Comparison of ENCODE assay signal across 10 mouse cellular contexts in the genomic region with DNA sequence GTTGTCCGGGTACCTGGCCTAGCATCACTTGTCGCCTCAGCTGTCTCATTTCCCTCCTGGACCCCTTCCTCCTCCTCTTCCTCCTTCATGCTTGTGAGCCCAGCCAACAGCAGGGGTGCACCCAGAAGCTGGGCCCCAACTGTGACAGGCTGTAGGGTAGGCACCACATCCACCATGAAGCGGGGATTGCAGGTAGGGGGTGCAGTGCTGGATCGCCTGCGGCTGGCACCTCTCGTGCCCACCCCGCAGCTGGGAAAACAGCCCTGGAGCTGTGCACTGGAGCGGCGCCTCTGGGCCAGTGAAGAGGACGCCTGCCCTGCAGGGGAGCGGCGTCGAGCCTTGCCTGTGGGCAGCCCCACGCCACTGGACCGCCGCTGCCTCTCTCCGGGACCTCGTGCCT. TPM values are rescaled to one million over a fixed set of nuclear protein-coding genes. Genes with fewer than 3 reads are reported as not detected.
DNase-seq lines count a peak whose midpoint lies in the region; ATAC-seq and TF ChIP-seq lines count a peak whose summit lies in the region.
"Had no signal": no experiment of that assay in that cellular context is flagged by ENCODE, and none has a peak within 500 bp of the region (broad histone marks: within the 10 kb centered on the region; RNA-seq: fewer than 3 reads in every experiment).

A gene (plus strand): TSS at position 221 of the 400 bp plus-strand sequence.

- H3K36me3 ChIP-seq in forebrain, embryonic 16.5 days (ENCODE audit: control insufficient read depth, insufficient read depth), result no peaks in the 10 kb centered on the region
- H3K36me3 ChIP-seq in forebrain, postnatal 0 days (ENCODE audit: insufficient read depth), result 0 out of 2 replicates have a peak, but pooled peaks cover 4% of the 10 kb centered on the region
- peaks cover 13% of the 10 kb centered on the region for H3K36me3 ChIP-seq in limb, embryonic 13.5 days

- no peaks in the 10 kb centered on the region for H3K9me3 ChIP-seq in forebrain, embryonic 16.5 days (ENCODE audit: control insufficient read depth, low read length)
- no peaks in the 10 kb centered on the region for H3K9me3 ChIP-seq in forebrain, postnatal 0 days (ENCODE audit: low read length)
- no peaks in the 10 kb centered on the region for H3K9me3 ChIP-seq in limb, embryonic 13.5 days

- H3K9ac ChIP-seq in forebrain, embryonic 16.5 days (replicated peaks; ENCODE audit: low read depth, low read length), result peak within 1 kb of the TSS; percentile 15; the same call in 1 of the 2 replicates
- no peak within 1 kb of the TSS for H3K9ac ChIP-seq in forebrain, postnatal 0 days
- H3K9ac ChIP-seq in limb, embryonic 13.5 days, result peak within 1 kb of the TSS; percentile 26; the same call in 1 of the 2 replicates

- no peak within 1 kb of the TSS for H3K4me3 ChIP-seq in forebrain, embryonic 16.5 days (replicated peaks; ENCODE audit: low read length)
- H3K4me3 ChIP-seq in forebrain, postnatal 0 days (ENCODE audit: low read depth, low read length), result no peak within 1 kb of the TSS
- no peak within 1 kb of the TSS for H3K4me3 ChIP-seq in layer of hippocampus, adult 2 months
- no peak within 1 kb of the TSS for H3K4me3 ChIP-seq in bone marrow macrophage, adult 2 months (ENCODE audit: insufficient read depth, low read length)
- H3K4me3 ChIP-seq in limb, embryonic 13.5 days, result no peak within 1 kb of the TSS

- no peak within 1 kb of the TSS for H3K27ac ChIP-seq in forebrain, embryonic 16.5 days (ENCODE audit: low read length)
- no peak within 1 kb of the TSS for H3K27ac ChIP-seq in forebrain, postnatal 0 days (ENCODE audit: low read depth, low read length)
- peak within 1 kb of the TSS; percentile 93 for H3K27ac ChIP-seq in layer of hippocampus, adult 2 months
- peak within 1 kb of the TSS; percentile 13; the same call in 1 of the 2 replicates for H3K27ac ChIP-seq in bone marrow macrophage, adult 2 months (ENCODE audit: insufficient read depth, low read depth, low read length)
- H3K27ac ChIP-seq in limb, embryonic 13.5 days, result no peak within 1 kb of the TSS; the same call in 1 of the 2 replicates

- H3K4me2 ChIP-seq in forebrain, embryonic 16.5 days (ENCODE audit: low read length), result no peak within 1 kb of the TSS
- H3K4me2 ChIP-seq in forebrain, postnatal 0 days (ENCODE audit: low read depth), result no peak within 1 kb of the TSS
- H3K4me2 ChIP-seq in limb, embryonic 13.5 days (replicated peaks), result no peak within 1 kb of the TSS

- H3K27me3 ChIP-seq in forebrain, embryonic 16.5 days (replicated peaks; ENCODE audit: control insufficient read depth, insufficient read depth, low read length), result no peaks in the 10 kb centered on the region
- no peaks in the 10 kb centered on the region for H3K27me3 ChIP-seq in forebrain, postnatal 0 days (ENCODE audit: insufficient read depth, low read length)
- no peaks in the 10 kb centered on the region for H3K27me3 ChIP-seq in limb, embryonic 13.5 days

- no peak for TF ChIP-seq CTCF in forebrain, postnatal 0 days (IDR thresholded peaks at IDR 0.05; ENCODE audit: low read depth)
- TF ChIP-seq CTCF in layer of hippocampus, adult 2 months (conservative IDR thresholded peaks at IDR 0.05), result no peak
- no peak for TF ChIP-seq CTCF in bone marrow macrophage, adult 2 months (IDR thresholded peaks at IDR 0.05; ENCODE audit: low read depth, low read length)

- no peak for ATAC-seq in forebrain, embryonic 16.5 days
- no peak for ATAC-seq in forebrain, postnatal 0 days
- ATAC-seq in limb, embryonic 13.5 days (ENCODE audit: low FRiP score, low read depth), result no peak
- no peak for ATAC-seq in inflammation-experienced regulatory T-cells, adult 6 months
- no peak for ATAC-seq in megakaryocyte progenitor cell, adult 5-6 weeks (replicated peaks; ENCODE audit: poor library complexity)

- TF ChIP-seq POLR2A in bone marrow macrophage, adult 2 months (IDR thresholded peaks at IDR 0.05; ENCODE audit: borderline replicate concordance, low read depth, low read length), result no peak

- DNase-seq in forebrain, postnatal 0 days, result no peak
- DNase-seq in layer of hippocampus, adult 2 months (ENCODE audit: low spot score in 2 of 2), result no peak
- DNase-seq in layer of hippocampus, adult 18-20 months (ENCODE audit: low spot score in 2 of 2), result no peak
- DNase-seq: heart, postnatal 14 days; lung, adult 18-20 months had no signal

- peaks cover 37% of the 10 kb centered on the region for H3K4me1 ChIP-seq in forebrain, embryonic 16.5 days (replicated peaks; ENCODE audit: control insufficient read depth, insufficient read depth, low read length)
- peaks cover 8% of the 10 kb centered on the region for H3K4me1 ChIP-seq in forebrain, postnatal 0 days (ENCODE audit: insufficient read depth)
- H3K4me1 ChIP-seq in bone marrow macrophage, adult 2 months (ENCODE audit: control insufficient read depth, insufficient read depth, low read length), result peaks cover 35% of the 10 kb centered on the region
- H3K4me1 ChIP-seq in limb, embryonic 13.5 days, result peaks cover 53% of the 10 kb centered on the region

- WGBS in forebrain, embryonic 16.5 days, result 87% methylated on average over 18 of the region's 18 CpGs
- WGBS in forebrain, postnatal 0 days, result 88% methylated on average over 18 of the region's 18 CpGs
- 90% methylated on average over 18 of the region's 18 CpGs for WGBS in limb, embryonic 13.5 days

RNA-seq across cellular contexts. Expression of the gene that starts here (rescaled TPM):
- 0.37 and 0.46 TPM in 2 replicates for polyA plus RNA-seq in forebrain, embryonic 16.5 days (2015; fragmentation: Nextera tagmentation; extraction: Ambion mirVana)
- not detected in 2 replicates for total RNA-seq in forebrain, postnatal 0 days (2014; rRNA removed)
- polyA plus RNA-seq in forebrain, postnatal 0 days (2015; fragmentation: Nextera tagmentation; extraction: Ambion mirVana), result not detected in 2 replicates
- total RNA-seq in layer of hippocampus, adult 2 months (2021), result not detected
- total RNA-seq in layer of hippocampus, adult 18-20 months (2021), result not detected
- not detected in 2 replicates for polyA plus RNA-seq in bone marrow macrophage, adult 2 months (2012; ENCODE audit: insufficient read depth, insufficient read length, missing spikeins)
- 0.27 and 0.61 TPM in 2 replicates for polyA plus RNA-seq in limb, embryonic 13.5 days (2015; fragmentation: Nextera tagmentation; extraction: Ambion mirVana)
- polyA plus RNA-seq in inflammation-experienced regulatory T-cells, adult 6 months (2017; shearing (Covaris generic)), result 1 to 10 TPM in 1 of 3 experiments, under 1 TPM in 2; 0.78 to 1.8 (median 0.83) TPM
- not detected in 2 replicates for total RNA-seq in megakaryocyte progenitor cell, adult 5-6 weeks (2015)
- total RNA-seq in megakaryocyte progenitor cell, adult 5-6 weeks (2017), result 0.21 and 0.95 TPM in 2 replicates
- total RNA-seq: heart, postnatal 14 days had no signal

Comparison
In these comparisons a context has a peak if more than half of its experiments do, and no peak if none do; other contexts are left out.
1. H3K27ac ChIP-seq: peak in layer of hippocampus, adult 2 months (single experiment) and bone marrow macrophage, adult 2 months (single experiment); none in forebrain, embryonic 16.5 days (single experiment), forebrain, postnatal 0 days (single experiment) and limb, embryonic 13.5 days (single experiment).